Mouse (Mus musculus) liver (tissue): ENCODE results near the gene Ubtd1.

Source experiments
- DNase-seq: peaks from one replicate; pipeline ENCODE4 v3.0.0-alpha.2; 2020; ENCODE audit warnings: mixed read lengths

Ubtd1 gene

DNA sequence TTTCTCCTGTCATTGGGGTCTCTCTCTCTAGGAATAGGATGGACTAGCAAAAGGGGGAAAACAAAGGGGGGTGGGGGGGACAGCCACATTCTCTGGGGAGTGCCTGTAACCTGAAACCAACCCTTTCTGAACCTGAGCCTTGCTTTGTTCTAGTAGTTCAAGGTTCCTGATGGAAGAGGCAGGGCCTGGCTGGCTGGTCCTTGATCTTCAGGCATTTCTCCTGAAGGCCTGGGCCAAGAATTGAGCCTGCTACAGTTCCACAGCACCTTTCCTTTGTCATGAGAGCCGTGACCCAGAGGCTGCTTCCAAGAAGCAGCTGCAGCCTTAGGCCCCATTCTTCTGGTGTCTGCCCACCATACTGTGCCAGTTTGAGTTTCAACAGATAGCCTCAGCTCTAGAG lies 13.9 kb downstream of the Ubtd1 start:
- no peak for DNase-seq

- no peak for DNase-seq
Measured at GRCm38 (mm10) chr19:41997090-41997489, 15.5 kb downstream of the Ubtd1 start.

DNA sequence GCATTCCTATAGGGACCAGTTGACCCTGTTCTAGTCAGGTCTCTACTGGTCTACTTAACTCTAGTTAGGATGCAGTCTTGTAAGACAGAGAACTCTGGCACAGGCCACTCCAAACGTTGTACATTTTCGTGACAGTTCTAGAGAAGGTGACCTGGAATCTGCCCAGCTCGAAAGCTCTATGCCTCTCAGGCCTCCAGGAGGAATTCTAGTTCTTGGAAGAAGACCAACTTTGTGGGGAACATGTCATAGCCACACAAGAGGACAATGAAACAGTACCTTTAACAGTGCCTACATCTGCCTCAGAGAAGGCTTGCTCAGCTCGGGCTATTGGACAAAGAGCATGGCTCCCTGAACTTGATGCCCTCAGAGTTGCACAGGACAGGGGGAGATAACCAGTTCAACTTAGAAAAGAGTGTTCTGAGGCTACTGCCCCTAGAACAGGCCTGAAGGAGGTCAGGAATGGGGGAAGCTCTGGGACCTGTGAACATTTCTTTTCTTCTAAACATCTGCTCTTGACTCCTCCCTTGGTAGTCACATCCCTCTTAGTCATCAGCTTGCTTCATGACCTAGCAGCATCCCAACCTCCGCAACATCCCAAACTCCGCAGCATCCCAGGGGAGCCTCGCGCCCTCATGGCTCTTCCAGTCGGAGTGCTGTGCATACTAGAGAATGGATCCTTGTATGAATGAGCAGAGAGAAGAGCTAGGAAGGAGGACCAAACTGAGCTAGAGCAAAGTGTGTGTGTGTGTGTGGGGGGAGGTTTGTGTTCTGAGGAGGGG lies 17.4 kb downstream of the Ubtd1 start:
- DNase-seq: no peak

- no peak for DNase-seq
Measured at GRCm38 (mm10) chr19:41999688-42000283, 18.2 kb downstream of the Ubtd1 start.

GRCm38 (mm10) chr19:42000446-42000958 lies 18.9 kb downstream of the Ubtd1 start:
- DNase-seq: no peak

GRCm38 (mm10) chr19:42001253-42001980 lies 19.9 kb downstream of the Ubtd1 start:
- DNase-seq: no peak

- DNase-seq: no peak
Measured at GRCm38 (mm10) chr19:42004258-42004657, 22.7 kb downstream of the Ubtd1 start.

DNA sequence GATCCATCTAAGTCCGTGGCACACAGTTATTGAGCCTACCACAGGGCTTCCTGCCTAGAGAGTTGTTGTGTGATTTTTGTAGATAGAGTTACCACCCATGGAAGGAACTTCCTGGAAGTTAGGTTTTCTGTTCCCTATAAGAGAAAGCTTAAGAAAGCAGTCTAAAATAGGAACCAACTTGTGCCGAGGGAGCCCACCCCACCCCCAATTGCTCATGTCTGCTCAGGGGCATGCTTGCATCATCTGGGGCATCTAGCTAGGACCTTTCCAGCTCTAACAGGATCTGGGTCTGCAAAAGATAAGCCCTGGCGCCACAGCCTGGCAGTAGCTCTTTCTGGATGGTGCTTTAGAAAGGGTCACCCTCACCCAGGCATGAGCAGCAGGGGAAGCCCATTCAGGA lies 24.1 kb downstream of the Ubtd1 start:
- DNase-seq: peak; percentile 38

DNA sequence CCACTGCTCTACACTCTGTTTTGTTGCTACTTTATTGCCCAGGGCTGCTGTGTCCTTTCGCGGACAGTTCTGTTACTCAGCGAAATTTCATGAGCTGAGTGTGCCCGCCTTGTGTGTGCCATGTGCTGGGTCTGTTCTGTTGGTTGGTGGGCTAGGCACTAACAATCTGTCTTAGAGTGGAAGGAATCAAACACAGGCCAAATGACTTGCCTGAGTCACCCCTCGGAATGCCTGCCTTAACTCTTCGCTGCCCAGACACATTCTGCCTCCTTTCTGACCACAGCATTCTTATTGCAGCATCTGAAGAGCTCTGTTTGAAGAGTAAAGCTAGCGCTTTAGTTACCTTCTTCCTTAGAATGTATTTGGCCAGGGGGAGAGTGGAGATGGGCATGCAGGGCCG lies 25.0 kb downstream of the Ubtd1 start:
- no peak for DNase-seq

- no peak for DNase-seq
Measured at GRCm38 (mm10) chr19:42008586-42008985, 27.0 kb downstream of the Ubtd1 start.

DNA sequence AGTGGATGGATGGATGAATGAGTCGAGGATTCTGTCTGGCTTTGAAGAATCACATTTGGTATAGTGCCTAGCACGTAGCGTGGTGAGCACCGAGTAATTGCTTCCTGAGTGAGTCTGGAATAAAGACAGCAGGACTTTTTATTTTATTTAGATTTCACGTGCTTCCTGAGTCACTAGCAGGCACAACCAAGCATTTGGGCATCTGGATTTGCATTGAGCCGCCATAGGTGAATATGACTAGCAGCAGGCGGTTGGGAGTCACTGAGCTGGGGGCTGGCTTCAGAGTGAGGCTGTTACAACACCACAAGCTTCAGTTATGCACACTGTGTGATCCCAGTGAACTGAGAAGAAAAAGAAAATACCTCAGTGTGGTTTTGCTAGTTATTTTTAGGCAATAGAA lies 27.5 kb downstream of the Ubtd1 start:
- DNase-seq: no peak

DNA sequence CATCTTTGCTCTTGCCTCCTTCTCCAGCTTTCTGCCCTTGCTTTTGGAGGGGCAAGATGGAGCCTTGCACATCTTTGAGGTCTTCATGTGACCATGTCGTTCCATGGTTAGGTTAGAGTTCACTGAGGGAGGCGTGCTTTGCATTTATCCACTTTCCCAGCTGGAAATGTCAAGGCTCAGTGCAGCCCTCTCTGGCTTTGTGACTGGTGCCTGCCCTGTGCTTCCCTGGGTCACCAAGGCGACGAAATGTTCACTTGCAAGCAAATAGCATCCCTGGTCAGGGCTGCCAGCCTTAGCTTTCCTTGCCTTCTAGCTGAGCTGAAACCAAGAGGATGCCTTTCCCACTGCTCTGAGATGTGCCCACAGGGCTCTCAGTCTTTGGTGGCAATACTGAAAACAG lies 28.9 kb downstream of the Ubtd1 start:
- no peak for DNase-seq

DNA sequence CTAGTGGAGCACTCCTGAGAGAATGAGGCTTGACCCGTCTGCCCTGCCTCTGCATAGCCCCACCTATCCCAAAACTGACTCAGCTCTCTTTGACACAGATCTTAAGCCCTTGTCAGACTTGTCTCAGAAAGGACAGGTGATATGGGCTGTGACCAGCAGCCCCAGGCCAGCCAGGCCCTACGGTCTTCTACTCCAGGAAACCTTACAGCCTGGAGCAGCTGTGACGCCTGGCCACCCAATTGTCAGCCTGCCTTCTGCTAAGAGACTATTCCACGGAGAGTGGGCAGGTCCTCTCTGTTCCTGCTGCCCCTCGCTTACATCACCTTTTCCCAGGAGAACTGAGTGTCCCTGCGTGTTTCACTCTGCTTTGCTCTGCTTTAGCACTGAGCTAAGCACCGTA lies 29.6 kb downstream of the Ubtd1 start:
- no peak for DNase-seq

DNA sequence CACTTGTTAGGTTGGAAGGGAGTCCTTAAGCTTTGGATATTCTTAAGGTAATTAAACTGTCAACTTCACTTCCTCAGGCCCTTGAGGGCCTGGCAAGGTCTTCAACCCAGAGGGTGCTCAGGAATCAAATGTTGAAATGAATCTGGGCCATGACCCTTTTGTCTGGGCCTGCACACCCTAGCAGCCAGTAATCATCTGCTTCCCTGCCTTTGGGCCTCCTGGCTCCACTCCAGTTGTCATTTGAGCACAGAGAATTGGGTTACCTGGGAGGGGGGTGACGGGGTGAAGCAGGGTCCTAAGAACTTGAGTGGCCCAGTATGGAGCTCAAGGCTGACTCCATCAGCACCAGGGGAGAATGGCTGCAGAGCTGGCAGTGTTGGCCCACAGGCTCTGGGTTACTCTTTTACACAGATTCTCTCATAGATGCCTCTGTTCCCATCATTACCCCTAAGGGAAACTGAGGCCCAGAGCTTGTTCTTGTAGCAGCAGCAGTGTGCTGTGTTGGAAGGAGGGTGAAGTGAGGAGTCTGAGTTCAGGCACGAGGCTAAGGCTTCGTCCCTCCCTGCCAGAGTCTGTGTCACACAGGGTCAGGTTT lies 32.8 kb downstream of the Ubtd1 start:
- DNase-seq: no peak

DNA sequence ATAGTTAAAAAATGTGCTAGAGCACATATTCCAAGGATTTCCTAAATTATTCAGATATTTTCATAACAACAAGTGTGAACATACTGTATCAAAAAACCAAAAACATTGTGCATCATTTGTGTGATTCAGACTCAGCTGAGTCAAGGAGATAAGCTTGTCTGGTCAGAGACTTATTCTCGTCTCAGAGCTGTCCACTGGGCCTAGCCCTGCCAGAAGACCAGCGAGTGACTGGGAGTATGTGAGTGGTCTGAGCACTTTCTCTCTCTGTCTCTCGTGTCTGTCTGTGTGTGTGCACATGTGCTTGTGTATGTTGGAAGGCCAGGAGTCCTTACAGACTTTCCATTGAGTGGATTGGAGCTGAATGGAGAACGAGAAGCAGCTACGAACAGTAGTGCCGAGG lies 33.4 kb downstream of the Ubtd1 start:
- no peak for DNase-seq

DNA sequence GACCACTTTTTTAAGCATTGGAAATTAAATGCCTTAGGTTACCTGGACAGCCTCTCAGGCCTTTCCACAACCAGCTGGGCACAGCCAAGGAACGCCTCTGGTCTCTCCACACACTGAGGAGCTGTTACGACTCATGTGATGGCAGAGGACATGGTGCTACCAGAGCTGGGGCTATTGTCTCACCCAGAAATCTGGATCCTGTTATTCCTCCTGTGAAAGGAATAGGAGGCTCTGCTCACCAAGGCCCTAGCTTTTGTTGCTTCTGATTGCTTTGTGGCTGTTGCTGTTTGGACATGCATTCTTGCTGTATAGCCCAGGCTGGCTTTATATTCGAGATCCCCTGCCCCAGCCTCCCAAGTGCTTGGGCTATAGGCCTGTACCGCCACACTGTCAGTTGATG lies 34.7 kb downstream of the Ubtd1 start:
- DNase-seq: no peak

DNA sequence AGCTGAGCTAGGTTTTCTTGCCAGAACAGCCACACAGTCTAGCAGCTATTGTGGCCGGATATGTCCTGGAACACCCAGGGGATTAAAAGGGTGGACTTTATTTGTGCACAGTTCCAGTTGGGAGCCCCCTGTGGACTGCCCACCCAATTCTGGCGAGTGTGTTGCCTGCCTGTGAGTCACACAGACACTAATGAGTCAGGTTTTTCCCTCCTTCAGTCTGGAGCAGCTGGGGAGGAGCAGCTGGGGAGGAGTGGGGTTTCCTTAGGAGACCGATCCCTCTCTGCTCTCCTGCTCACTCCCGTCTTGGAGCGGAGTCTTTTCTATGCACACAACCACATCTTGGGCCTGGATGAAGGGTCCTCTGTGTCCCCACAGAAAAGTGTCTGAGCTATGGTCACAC lies 35.3 kb downstream of the Ubtd1 start:
- DNase-seq: no peak

- no peak for DNase-seq
Measured at GRCm38 (mm10) chr19:42017399-42018247, 36.1 kb downstream of the Ubtd1 start.

GRCm38 (mm10) chr19:42019011-42019522 lies 37.5 kb downstream of the Ubtd1 start:
- no peak for DNase-seq

- DNase-seq: no peak
Measured at GRCm38 (mm10) chr19:42021681-42022541, 40.3 kb downstream of the Ubtd1 start.

DNA sequence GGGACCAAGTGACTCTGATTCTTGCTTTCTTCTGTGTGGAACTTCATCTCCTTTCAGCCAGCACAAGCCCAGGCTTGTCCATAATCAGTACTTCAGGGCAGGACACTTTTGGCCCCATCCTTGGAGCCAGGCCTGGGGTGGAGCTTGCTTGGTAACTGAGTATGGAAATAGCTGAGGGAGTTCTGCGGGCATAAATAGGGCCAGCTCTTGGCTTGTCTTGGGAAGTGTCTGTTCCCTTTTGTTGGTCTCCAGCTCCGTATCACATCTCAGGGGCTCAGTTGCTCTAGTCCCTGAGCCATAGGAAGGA lies 40.9 kb downstream of the Ubtd1 start:
- DNase-seq: no peak
